Mouse (Mus musculus) kidney, embryonic 16.5 days (tissue): ENCODE data around the gene Lhfpl3. TPM values are rescaled to one million over a fixed set of nuclear protein-coding genes. Genes with fewer than 3 reads are reported as not detected.

Experiments used
- ATAC-seq: fragments of 200-750 bp; cut with Nextera tagmentation; 2 replicates; pipeline ENCODE4 v1.8.0; 2017; ENCODE audit warnings: moderate TSS enrichment; ENCODE audit not compliant: low FRiP score, low TSS enrichment
- H3K27ac ChIP-seq: fragments of 300-500 bp; sonication (generic); 2 replicates; pipeline ENCODE4 v1.5.1; 2014; ENCODE audit warnings: low read length
- H3K27me3 ChIP-seq: fragments of 300-500 bp; sonication (generic); 2 replicates; pipeline ENCODE4 v1.6.1; 2014; ENCODE audit warnings: low read length, control low read depth, mixed read lengths; ENCODE audit not compliant: insufficient read depth
- H3K36me3 ChIP-seq: fragments of 300-500 bp; sonication (generic); 2 replicates; pipeline ENCODE4 v1.6.1; 2014; ENCODE audit warnings: low read length, control low read depth, mixed read lengths; ENCODE audit not compliant: insufficient read depth
- H3K4me1 ChIP-seq: fragments of 300-500 bp; sonication (generic); 2 replicates; pipeline ENCODE4 v1.6.1; 2014; ENCODE audit warnings: low read length, control low read depth, mixed read lengths; ENCODE audit not compliant: insufficient read depth
- H3K4me2 ChIP-seq: fragments of 300-500 bp; sonication (generic); replicated peaks from 2 replicates; pipeline ENCODE4 v1.6.1; 2014; ENCODE audit warnings: low read depth, low read length
- H3K4me3 ChIP-seq: fragments of 300-500 bp; sonication (generic); 2 replicates; pipeline ENCODE4 v1.5.1; 2014; ENCODE audit warnings: mild to moderate bottlenecking, low read length
- H3K9ac ChIP-seq: fragments of 300-500 bp; sonication (generic); replicated peaks from 2 replicates; pipeline ENCODE4 v1.6.1; 2014; ENCODE audit warnings: low read length
- H3K9me3 ChIP-seq: fragments of 300-500 bp; sonication (generic); 2 replicates; pipeline ENCODE4 v1.6.1; 2016; ENCODE audit warnings: low read length, control low read depth
- WGBS: fragments of 180-500 bp; shearing (Covaris S2); extraction: QIAGEN DNeasy Blood & Tissue Kit; methylation state at CpG from one replicate; pipeline ENCODE4 v1.1.7; 2014; 5-methylcytosine and 5-hydroxymethylcytosine counted together
- polyA plus RNA-seq: library from polyadenylated mRNA; unstranded; fragments of >200 nt; fragmentation: Nextera tagmentation; extraction: Ambion mirVana; gene quantifications from 2 replicates; pipeline ENCODE4 v1.2.1, GENCODE M21; 2015

Lhfpl3 gene
- polyA plus RNA-seq, 1 experiment from 2014 or later = 0.40 TPM

DNA sequence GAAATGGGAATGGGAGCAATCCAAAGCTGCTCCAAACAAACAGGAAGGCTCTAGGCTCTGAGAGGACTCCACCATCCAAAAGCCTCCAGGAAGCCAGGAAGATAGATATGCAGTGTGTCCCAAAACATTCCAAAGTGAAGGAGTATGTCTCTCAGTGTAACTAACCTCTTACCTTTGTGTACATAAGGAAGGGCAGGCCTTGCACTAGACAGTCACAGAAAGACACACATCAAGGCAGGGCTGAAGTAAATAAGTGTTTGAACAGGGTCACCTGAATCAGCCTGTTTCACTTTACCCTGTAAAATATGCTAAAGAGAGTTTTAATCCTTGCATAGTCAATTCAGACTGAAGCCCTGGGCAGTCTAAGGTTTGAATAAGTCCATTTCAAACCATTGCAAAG is 502.4 kb downstream of the Lhfpl3 start:
- peaks cover 21% of the 10 kb centered on the region for H3K4me1 ChIP-seq
- H3K27ac ChIP-seq = no peak overlapping the region
- no peak for ATAC-seq
- no peak overlapping the region for H3K4me3 ChIP-seq
- no peak overlapping the region for H3K9ac ChIP-seq
- no peaks in the 10 kb centered on the region for H3K27me3 ChIP-seq
- H3K36me3 ChIP-seq = no peaks in the 10 kb centered on the region
- H3K9me3 ChIP-seq = no peaks in the 10 kb centered on the region
- no peak overlapping the region for H3K4me2 ChIP-seq

DNA sequence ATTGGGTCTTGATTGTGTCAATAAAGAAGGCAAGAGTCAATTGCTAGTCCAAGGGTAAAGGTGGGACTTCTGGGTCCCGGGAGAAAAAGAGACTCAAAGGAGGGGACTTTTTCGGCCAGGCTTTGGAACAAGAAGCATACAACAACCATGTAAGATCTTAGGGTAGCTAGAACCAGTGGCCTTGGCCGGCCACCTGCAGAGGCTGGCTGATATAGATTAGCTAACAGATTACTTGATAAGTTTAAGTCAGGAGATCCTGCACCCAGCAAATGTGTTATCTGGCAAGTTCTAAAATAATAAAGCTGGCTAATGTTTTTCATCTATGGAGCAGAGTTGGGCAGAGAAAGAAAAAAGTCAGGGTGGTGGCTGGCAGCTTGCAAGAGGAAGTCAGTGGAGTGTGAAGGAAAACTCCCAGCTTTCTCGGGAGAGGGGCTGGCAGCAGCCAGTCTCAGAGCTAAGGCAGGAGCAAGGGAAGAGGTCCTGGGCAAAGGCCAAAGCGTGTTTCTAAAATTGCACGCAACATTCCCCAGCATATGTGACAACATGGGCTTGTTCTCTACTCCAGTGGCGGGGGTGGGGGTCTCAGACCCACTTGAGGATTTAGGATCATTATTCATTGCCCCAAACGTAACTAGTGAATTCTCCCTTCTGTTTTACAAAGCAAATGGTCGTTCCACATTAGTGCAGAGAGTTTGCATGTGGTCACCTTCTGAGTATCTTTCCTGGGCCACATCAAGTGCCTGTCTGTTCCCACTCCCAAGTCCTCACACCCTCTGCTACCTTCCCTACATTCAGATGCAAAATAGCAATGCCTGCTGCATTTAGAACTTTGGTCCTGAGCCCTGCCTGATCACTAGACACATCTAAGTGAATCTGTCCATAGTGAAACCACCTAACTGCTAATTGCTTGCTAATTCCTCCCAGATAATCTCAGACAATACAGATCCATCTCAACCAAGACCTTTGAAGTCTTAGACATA is 504.3 kb downstream of the Lhfpl3 start:
- Histone ChIP-seq H3K27ac (peak overlapping the region; percentile 39), H3K27me3 (no peaks in the 10 kb centered on the region), H3K4me2 (no peak overlapping the region), H3K4me1 (peaks cover 21% of the 10 kb centered on the region), H3K4me3 (no peak overlapping the region), H3K36me3 (no peaks in the 10 kb centered on the region), H3K9ac (no peak overlapping the region), H3K9me3 (no peaks in the 10 kb centered on the region)
- ATAC-seq = peak; percentile 81
- WGBS = 22% methylated on average over 9 of the region's 9 CpGs

DNA sequence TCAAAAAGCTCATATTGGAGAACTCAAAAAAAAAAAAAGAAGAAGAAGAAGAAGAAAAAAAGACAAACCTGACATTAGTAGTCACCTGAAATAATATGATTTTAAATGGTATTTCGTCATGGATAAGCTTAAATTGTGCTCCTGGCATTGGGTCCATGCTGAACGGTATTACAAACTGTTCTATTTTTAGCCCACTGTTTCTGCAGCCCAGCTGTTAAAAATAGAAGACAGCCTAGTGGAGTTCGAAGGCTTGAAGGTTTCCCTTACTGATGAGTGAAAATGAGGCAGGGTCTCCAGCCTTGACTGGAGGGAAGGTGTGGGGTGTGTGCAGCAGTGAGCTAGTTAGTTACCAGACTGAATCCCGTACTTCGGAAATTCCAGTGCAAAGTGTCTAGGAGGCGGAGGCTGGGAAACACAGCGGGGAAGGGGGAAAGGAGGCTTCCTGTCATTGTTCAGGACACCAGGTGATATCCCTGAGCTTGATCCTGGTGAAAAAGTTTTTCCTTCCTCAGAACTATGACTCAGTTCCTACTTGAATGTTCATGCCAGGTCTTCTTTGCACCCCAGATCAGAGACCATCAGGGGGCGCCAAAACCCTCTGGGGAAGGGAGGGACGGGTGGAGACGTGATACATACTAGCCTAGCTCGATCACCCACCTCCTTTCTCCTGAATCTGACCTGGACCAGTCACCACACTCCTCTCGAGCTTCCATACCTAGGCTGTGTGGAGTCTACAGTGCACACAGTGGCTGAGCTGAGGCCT is 505.8 kb downstream of the Lhfpl3 start:
- Histone ChIP-seq H3K4me2 (no peak overlapping the region), H3K9ac (no peak overlapping the region), H3K4me3 (no peak overlapping the region), H3K9me3 (no peaks in the 10 kb centered on the region), H3K4me1 (peaks cover 25% of the 10 kb centered on the region), H3K27me3 (no peaks in the 10 kb centered on the region), H3K27ac (0 out of 2 replicates have a peak overlapping the region, but pooled peaks have one; percentile 17), H3K36me3 (no peaks in the 10 kb centered on the region)
- 39% methylated on average over 12 of the region's 12 CpGs for WGBS
- ATAC-seq = 0 out of 2 replicates have a peak, but pooled peaks have one; percentile 53

DNA sequence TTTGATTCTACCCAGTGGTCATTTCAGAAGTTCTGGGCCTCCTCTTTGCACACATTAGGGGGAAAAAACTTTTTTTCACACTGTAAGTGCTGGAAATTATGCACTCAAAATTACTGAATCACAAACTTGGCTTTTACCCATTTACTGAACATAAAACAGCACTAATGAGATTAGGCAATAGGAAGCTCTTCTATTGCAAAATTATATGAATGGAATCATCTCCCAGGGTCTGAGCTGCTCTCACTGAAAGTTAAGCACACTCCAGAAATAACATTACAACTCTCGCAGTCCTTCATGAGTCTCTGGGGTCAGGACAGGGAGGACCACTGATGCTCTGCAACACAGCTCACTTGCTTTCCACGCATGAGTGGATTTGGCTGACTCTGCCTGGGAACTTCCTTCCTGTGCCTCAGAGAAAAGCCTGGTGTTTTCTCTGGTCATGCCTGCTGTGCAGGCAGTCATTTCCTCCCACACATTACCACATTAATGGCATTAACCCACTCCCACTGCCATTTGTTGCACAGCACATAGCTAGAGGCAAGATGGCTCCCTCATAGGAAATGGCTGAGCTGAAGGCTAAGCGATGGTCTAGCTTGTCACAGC is 510.1 kb downstream of the Lhfpl3 start:
- no peak overlapping the region for H3K9ac ChIP-seq
- H3K9me3 ChIP-seq = no peaks in the 10 kb centered on the region
- H3K27ac ChIP-seq = peak overlapping the region; percentile 75; the same call in 1 of the 2 replicates
- H3K36me3 ChIP-seq = no peaks in the 10 kb centered on the region
- H3K4me3 ChIP-seq = no peak overlapping the region
- WGBS = 25% methylated on average over 3 of the region's 3 CpGs
- peaks cover 11% of the 10 kb centered on the region; the same call in 1 of the 2 replicates for H3K4me1 ChIP-seq
- peak; percentile 82 for ATAC-seq
- no peaks in the 10 kb centered on the region for H3K27me3 ChIP-seq
- H3K4me2 ChIP-seq = no peak overlapping the region

DNA sequence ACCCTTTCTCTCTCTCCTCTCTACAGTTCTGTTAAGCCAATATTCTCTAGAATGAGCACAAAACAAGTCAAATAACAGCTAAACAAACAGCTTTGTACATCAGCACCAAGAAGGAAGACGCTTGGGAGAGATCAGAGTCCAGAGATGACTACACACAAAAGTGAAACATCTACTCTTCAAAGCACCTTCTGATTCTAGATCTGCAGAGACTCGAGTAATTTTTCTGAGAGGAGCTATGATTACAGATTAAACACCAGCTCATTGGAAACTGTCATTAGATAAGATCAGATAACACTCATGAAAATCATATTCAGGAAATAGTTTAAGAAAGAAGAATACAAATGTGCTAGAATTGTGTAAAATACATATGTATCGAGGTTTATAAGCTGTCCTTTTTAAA is 527.5 kb downstream of the Lhfpl3 start:
- ATAC-seq = no peak
- 77% methylated on average over 3 of the region's 3 CpGs for WGBS
- H3K27ac ChIP-seq = no peak overlapping the region
- no peaks in the 10 kb centered on the region for H3K36me3 ChIP-seq
- no peaks in the 10 kb centered on the region for H3K27me3 ChIP-seq
- 0 out of 2 replicates have a peak, but pooled peaks cover 3% of the 10 kb centered on the region for H3K9me3 ChIP-seq
- no peak overlapping the region for H3K4me2 ChIP-seq
- no peaks in the 10 kb centered on the region for H3K4me1 ChIP-seq
- no peak overlapping the region for H3K9ac ChIP-seq
- no peak overlapping the region for H3K4me3 ChIP-seq

DNA sequence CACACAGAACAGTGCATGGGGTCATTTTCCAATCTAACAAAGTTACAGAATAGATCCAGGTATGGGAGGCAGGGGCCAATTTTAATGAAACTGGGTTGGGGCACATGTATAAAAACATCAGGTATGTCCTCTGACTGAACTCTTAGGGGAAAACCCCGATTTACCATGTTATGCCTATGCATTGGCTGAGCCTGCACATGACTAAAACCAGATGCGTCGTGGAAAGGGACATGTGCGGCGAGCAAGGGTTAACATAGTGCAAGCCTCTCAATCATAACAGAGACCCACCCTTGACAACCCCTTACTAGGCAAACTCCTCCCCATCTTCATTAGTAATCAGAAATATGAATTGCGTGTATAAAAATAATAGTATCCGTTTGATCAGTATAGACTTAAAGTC is 533.5 kb downstream of the Lhfpl3 start:
- no peak for ATAC-seq
- no peak overlapping the region for H3K4me3 ChIP-seq
- H3K36me3 ChIP-seq = no peaks in the 10 kb centered on the region
- H3K4me2 ChIP-seq = no peak overlapping the region
- no peaks in the 10 kb centered on the region for H3K27me3 ChIP-seq
- no peak overlapping the region for H3K9ac ChIP-seq
- WGBS = 91% methylated on average over 7 of the region's 7 CpGs
- no peaks in the 10 kb centered on the region for H3K4me1 ChIP-seq
- 0 out of 2 replicates have a peak, but pooled peaks cover 3% of the 10 kb centered on the region for H3K9me3 ChIP-seq
- no peak overlapping the region for H3K27ac ChIP-seq

DNA sequence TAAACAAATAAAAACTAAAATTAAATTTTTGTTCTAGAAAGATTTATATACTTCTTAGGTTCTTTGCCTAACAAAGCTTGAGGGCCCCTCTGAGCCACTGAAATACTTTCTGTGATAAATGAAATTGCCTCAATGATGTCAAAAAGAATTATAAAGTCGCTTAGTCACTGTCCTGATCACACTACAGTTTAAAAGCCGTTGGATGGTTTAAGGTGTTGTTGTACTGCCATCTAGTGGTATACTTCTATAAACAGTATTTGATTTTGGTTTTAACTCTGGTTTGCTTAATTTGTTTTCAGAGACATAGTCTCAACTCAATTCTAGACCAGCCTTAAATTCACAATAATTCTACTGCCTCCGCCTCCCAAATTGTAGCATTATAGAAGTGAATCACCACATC is 539.0 kb downstream of the Lhfpl3 start:
- Histone ChIP-seq H3K4me1 (no peaks in the 10 kb centered on the region), H3K4me2 (no peak overlapping the region), H3K4me3 (no peak overlapping the region), H3K9ac (no peak overlapping the region), H3K27me3 (no peaks in the 10 kb centered on the region), H3K27ac (no peak overlapping the region), H3K36me3 (no peaks in the 10 kb centered on the region), H3K9me3 (no peaks in the 10 kb centered on the region)
- no peak for ATAC-seq
- 26% methylated on average over 3 of the region's 3 CpGs for WGBS

DNA sequence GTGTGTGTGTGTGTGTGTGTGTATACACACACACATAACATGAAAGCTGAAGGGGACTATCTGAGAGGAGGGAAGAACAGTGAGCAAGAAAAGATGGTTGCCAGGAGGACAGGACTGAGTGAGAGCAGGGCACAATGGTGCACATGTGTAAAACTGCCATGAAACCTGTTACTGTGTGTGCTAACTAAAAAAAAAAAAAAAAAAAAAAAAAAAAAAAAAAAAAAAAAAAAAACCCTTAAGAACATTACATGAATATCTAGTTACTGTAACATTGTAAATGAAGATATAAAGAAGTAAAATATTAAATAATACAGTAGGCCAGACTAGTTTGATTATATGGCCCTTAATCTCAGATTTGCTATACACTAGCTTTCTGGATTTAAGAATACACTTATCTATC is 543.3 kb downstream of the Lhfpl3 start:
- no peak overlapping the region for H3K27ac ChIP-seq
- no peaks in the 10 kb centered on the region for H3K36me3 ChIP-seq
- no peaks in the 10 kb centered on the region for H3K9me3 ChIP-seq
- H3K4me3 ChIP-seq = no peak overlapping the region
- no peak overlapping the region for H3K4me2 ChIP-seq
- H3K9ac ChIP-seq = no peak overlapping the region
- no peak for ATAC-seq
- H3K27me3 ChIP-seq = no peaks in the 10 kb centered on the region
- H3K4me1 ChIP-seq = no peaks in the 10 kb centered on the region
